Mouse (Mus musculus): ENCODE measurements around the gene Hoxb9. TPM values are rescaled to one million over a fixed set of nuclear protein-coding genes. Genes with fewer than 3 reads are reported as not detected.
A peak's percentile ranks its signal among the peaks of the same experiment; 100 is the strongest.

Gene Hoxb9
- polyA plus RNA-seq, 1 experiment from 2014 or later: not detected

GRCm38 (mm10) chr11:96319071-96319902 is 48.0 kb downstream of the Hoxb9 start:
- H3K36me3 ChIP-seq (replicated peaks): no peaks in the 10 kb centered on the region
- DNase-seq (ENCODE audit: extremely low spot score, low spot score): no peak
- H3K4me3 ChIP-seq: peak overlapping the region; percentile 48
- H3K4me1 ChIP-seq: peaks cover 20% of the 10 kb centered on the region
- H3K9me3 ChIP-seq: no peaks in the 10 kb centered on the region
- WGBS: under 1% methylated on average over 34 of the region's 34 CpGs
- no peak overlapping the region for H3K27ac ChIP-seq
- H3K27me3 ChIP-seq (ENCODE audit: poor library complexity, severe bottlenecking): peaks cover 100% of the 10 kb centered on the region

- DNase-seq (ENCODE audit: extremely low spot score, low spot score): no peak
- Histone ChIP-seq H3K27me3 (ENCODE audit: poor library complexity, severe bottlenecking) (peaks cover 100% of the 10 kb centered on the region), H3K4me1 (peaks cover 20% of the 10 kb centered on the region), H3K9me3 (no peaks in the 10 kb centered on the region), H3K36me3 (replicated peaks) (no peaks in the 10 kb centered on the region), H3K4me3 (no peak overlapping the region), H3K27ac (no peak overlapping the region)
- WGBS: under 1% methylated on average over 29 of the region's 29 CpGs
These were observed 48.7 kb downstream of the Hoxb9 start for GRCm38 (mm10) chr11:96319910-96320309.

GRCm38 (mm10) chr11:96320688-96321087 is 49.4 kb downstream of the Hoxb9 start:
- Histone ChIP-seq H3K4me3 (no peak overlapping the region), H3K9me3 (no peaks in the 10 kb centered on the region), H3K36me3 (replicated peaks) (no peaks in the 10 kb centered on the region), H3K27ac (no peak overlapping the region), H3K4me1 (peaks cover 20% of the 10 kb centered on the region), H3K27me3 (ENCODE audit: poor library complexity, severe bottlenecking) (peaks cover 100% of the 10 kb centered on the region)
- no peak for DNase-seq (ENCODE audit: extremely low spot score, low spot score)
- under 1% methylated on average over 17 of the region's 17 CpGs for WGBS

- no peaks in the 10 kb centered on the region for H3K9me3 ChIP-seq
- 7% methylated on average over 5 of the region's 5 CpGs for WGBS
- peaks cover 20% of the 10 kb centered on the region for H3K4me1 ChIP-seq
These were observed 50.6 kb downstream of the Hoxb9 start for GRCm38 (mm10) chr11:96321846-96322245.

GRCm38 (mm10) chr11:96322738-96323137 is 51.5 kb downstream of the Hoxb9 start:
- 3% methylated on average over 6 of the region's 6 CpGs for WGBS
- Histone ChIP-seq H3K27me3 (ENCODE audit: poor library complexity, severe bottlenecking) (peaks cover 100% of the 10 kb centered on the region), H3K27ac (no peak overlapping the region), H3K9me3 (no peaks in the 10 kb centered on the region), H3K36me3 (replicated peaks) (no peaks in the 10 kb centered on the region), H3K4me3 (no peak overlapping the region), H3K4me1 (peaks cover 20% of the 10 kb centered on the region)
- no peak for DNase-seq (ENCODE audit: extremely low spot score, low spot score)

More at GRCm38 (mm10) chr11:96321846-96322245, 50.6 kb downstream of the Hoxb9 start:
- no peak for DNase-seq (ENCODE audit: extremely low spot score, low spot score)
- no peaks in the 10 kb centered on the region for H3K36me3 ChIP-seq (replicated peaks)
- no peak overlapping the region for H3K4me3 ChIP-seq
- H3K27me3 ChIP-seq (ENCODE audit: poor library complexity, severe bottlenecking): peaks cover 100% of the 10 kb centered on the region
- no peak overlapping the region for H3K27ac ChIP-seq

GRCm38 (mm10) chr11:96323154-96323553 is 51.9 kb downstream of the Hoxb9 start, which contains the start of gene Hoxb3:
Gene Hoxb3, plus strand, starts transcription at chr11:96323326.
- Histone ChIP-seq H3K4me3 (no peak within 1 kb of the TSS), H3K9me3 (no peaks in the 10 kb centered on the region), H3K4me1 (peaks cover 17% of the 10 kb centered on the region), H3K36me3 (replicated peaks) (no peaks in the 10 kb centered on the region), H3K27me3 (ENCODE audit: poor library complexity, severe bottlenecking) (peaks cover 100% of the 10 kb centered on the region), H3K27ac (no peak within 1 kb of the TSS)
- no peak for DNase-seq (ENCODE audit: extremely low spot score, low spot score)
- WGBS: 3% methylated on average over 10 of the region's 10 CpGs

- H3K27me3 ChIP-seq (ENCODE audit: poor library complexity, severe bottlenecking): peaks cover 100% of the 10 kb centered on the region
- H3K4me3 ChIP-seq: no peak overlapping the region
- no peaks in the 10 kb centered on the region for H3K9me3 ChIP-seq
- no peak overlapping the region for H3K27ac ChIP-seq
- 1% methylated on average over 5 of the region's 5 CpGs for WGBS
- no peaks in the 10 kb centered on the region for H3K36me3 ChIP-seq (replicated peaks)
- DNase-seq (ENCODE audit: extremely low spot score, low spot score): no peak
- H3K4me1 ChIP-seq: peaks cover 7% of the 10 kb centered on the region
These were observed 52.9 kb downstream of the Hoxb9 start for GRCm38 (mm10) chr11:96324125-96324524.

- WGBS: 3% methylated on average over 8 of the region's 8 CpGs
- DNase-seq (ENCODE audit: extremely low spot score, low spot score): no peak
- Histone ChIP-seq H3K4me1 (peaks cover 3% of the 10 kb centered on the region; the same call in 1 of the 2 replicates), H3K36me3 (replicated peaks) (no peaks in the 10 kb centered on the region), H3K27me3 (ENCODE audit: poor library complexity, severe bottlenecking) (peaks cover 100% of the 10 kb centered on the region), H3K4me3 (no peak overlapping the region), H3K27ac (no peak overlapping the region), H3K9me3 (no peaks in the 10 kb centered on the region)
These were observed 53.7 kb downstream of the Hoxb9 start for GRCm38 (mm10) chr11:96324965-96325364.

- no peaks in the 10 kb centered on the region for H3K9me3 ChIP-seq
- DNase-seq (ENCODE audit: extremely low spot score, low spot score): no peak
- WGBS: 2% methylated on average over 22 of the region's 22 CpGs
- H3K27ac ChIP-seq: no peak overlapping the region
- H3K36me3 ChIP-seq (replicated peaks): no peaks in the 10 kb centered on the region
- peaks cover 100% of the 10 kb centered on the region for H3K27me3 ChIP-seq (ENCODE audit: poor library complexity, severe bottlenecking)
- H3K4me1 ChIP-seq: no peaks in the 10 kb centered on the region; the same call in 1 of the 2 replicates
- H3K4me3 ChIP-seq: no peak overlapping the region
These were observed 54.5 kb downstream of the Hoxb9 start for GRCm38 (mm10) chr11:96325747-96326212.

MicroRNAs encoded within 50 kb of the gene (microRNA counts, 519-probe panel; counts per million panel counts)
- microRNA mmu-miR-10a (341 counts per million, percentile 65 among the panel's probes with 10 or more counts), microRNA mmu-miR-196a (341 counts per million, percentile 65 among the panel's probes with 10 or more counts)

Small RNA genes within 50 kb of the gene (microRNA-seq; reads per million reads assigned to microRNA genes)
- gene Mir10a (142 reads per million, percentile 51 among the genes with 10 or more reads in this experiment), gene Mir196a-1 (not detected)

Other genes with a start within 250 kb of the Hoxb9 start
- gene Gip, start 246.9 kb upstream of the Hoxb9 start, polyA plus RNA-seq (2016; fragmentation: Nextera tagmentation; extraction: Ambion mirVana): 0.25 TPM in 1 of 2 replicates, not detected in the other
- gene Snf8, start 236.6 kb upstream of the Hoxb9 start, polyA plus RNA-seq (2016; fragmentation: Nextera tagmentation; extraction: Ambion mirVana): 107 and 109 TPM in 2 replicates
- gene Ube2z, start 206.1 kb upstream of the Hoxb9 start, polyA plus RNA-seq (2016; fragmentation: Nextera tagmentation; extraction: Ambion mirVana): 27.5 TPM in 2 replicates
- gene Atp5g1, start 195.8 kb upstream of the Hoxb9 start, polyA plus RNA-seq (2016; fragmentation: Nextera tagmentation; extraction: Ambion mirVana): 557 and 584 TPM in 2 replicates
- gene Calcoco2, start 159.5 kb upstream of the Hoxb9 start, polyA plus RNA-seq (2016; fragmentation: Nextera tagmentation; extraction: Ambion mirVana): not detected in 2 replicates
- not detected in 2 replicates for gene Ttll6, start 137.7 kb upstream of the Hoxb9 start, polyA plus RNA-seq (2016; fragmentation: Nextera tagmentation; extraction: Ambion mirVana)
- gene Hoxb13, start 77.1 kb upstream of the Hoxb9 start, polyA plus RNA-seq (2016; fragmentation: Nextera tagmentation; extraction: Ambion mirVana): not detected in 2 replicates
- not detected in 2 replicates for gene Hoxb8, start 10.4 kb downstream of the Hoxb9 start, polyA plus RNA-seq (2016; fragmentation: Nextera tagmentation; extraction: Ambion mirVana)
- gene Hoxb7, start 15.2 kb downstream of the Hoxb9 start, polyA plus RNA-seq (2016; fragmentation: Nextera tagmentation; extraction: Ambion mirVana): not detected in 2 replicates
- gene Hoxb6, start 21.0 kb downstream of the Hoxb9 start, polyA plus RNA-seq (2016; fragmentation: Nextera tagmentation; extraction: Ambion mirVana): not detected in 2 replicates
- not detected in 2 replicates for gene Hoxb5, start 31.9 kb downstream of the Hoxb9 start, polyA plus RNA-seq (2016; fragmentation: Nextera tagmentation; extraction: Ambion mirVana)
- gene Hoxb4, start 46.8 kb downstream of the Hoxb9 start, polyA plus RNA-seq (2016; fragmentation: Nextera tagmentation; extraction: Ambion mirVana): not detected in 2 replicates
- not detected in 2 replicates for gene Hoxb3, start 51.9 kb downstream of the Hoxb9 start, polyA plus RNA-seq (2016; fragmentation: Nextera tagmentation; extraction: Ambion mirVana)
- not detected in 2 replicates for gene Hoxb2, start 79.1 kb downstream of the Hoxb9 start, polyA plus RNA-seq (2016; fragmentation: Nextera tagmentation; extraction: Ambion mirVana)
- 0.07 TPM in 1 of 2 replicates, not detected in the other for gene Hoxb1, start 94.3 kb downstream of the Hoxb9 start, polyA plus RNA-seq (2016; fragmentation: Nextera tagmentation; extraction: Ambion mirVana)
- gene Skap1, start 193.1 kb downstream of the Hoxb9 start, polyA plus RNA-seq (2016; fragmentation: Nextera tagmentation; extraction: Ambion mirVana): 1.7 and 2.2 TPM in 2 replicates

All from forebrain, embryonic 10.5 days (tissue).